Mouse (Mus musculus) spleen, adult 2 months (tissue): Measurements from ENCODE around the gene Pip5k1c.

Experiments used
- CTCF ChIP-seq: fragments of 200-500 bp; IDR thresholded peaks from 2 replicates; pipeline ENCODE4 v1.5.1; 2011; ENCODE audit warnings: mild to moderate bottlenecking, inconsistent platforms; ENCODE audit not compliant: insufficient read depth, insufficient read length, insufficient replicate concordance; ENCODE audit errors: extremely low read depth
- POLR2A ChIP-seq: fragments of 200-500 bp; IDR thresholded peaks from 2 replicates; pipeline ENCODE4 v1.6.1; 2011; ENCODE audit warnings: low read depth, low read length, inconsistent platforms

GRCm38 (mm10) chr10:81336558-81336957 lies 43.8 kb downstream of the Pip5k1c start:
- TF ChIP-seq CTCF (no peak), POLR2A (no peak)
